Mouse (Mus musculus) liver, embryonic 11.5 days (tissue): ENCODE data around the gene Pip4k2a. TPM values are rescaled to one million over a fixed set of nuclear protein-coding genes. Genes with fewer than 3 reads are reported as not detected.

Experiments
- ATAC-seq: fragments of 200-750 bp; cut with Nextera tagmentation; replicated peaks from 2 replicates; pipeline ENCODE4 v1.8.0; 2017; ENCODE audit warnings: moderate number of reproducible peaks, mild to moderate bottlenecking, moderate TSS enrichment, moderate library complexity; ENCODE audit not compliant: low FRiP score
- DNase-seq: peaks from one replicate; pipeline ENCODE4 v3.0.0-alpha.2; 2017; ENCODE audit warnings: low spot score
- H3K27ac ChIP-seq: fragments of 300-500 bp; sonication (generic); 2 replicates; pipeline ENCODE4 v1.5.1; 2014; ENCODE audit warnings: mild to moderate bottlenecking, low read depth, low read length, control low read depth
- H3K27me3 ChIP-seq: fragments of 300-500 bp; sonication (generic); replicated peaks from 2 replicates; pipeline ENCODE4 v1.6.1; 2014; ENCODE audit warnings: low read length, mixed read lengths; ENCODE audit not compliant: control insufficient read depth, insufficient read depth
- H3K36me3 ChIP-seq: fragments of 300-500 bp; sonication (generic); 2 replicates; pipeline ENCODE4 v1.6.1; 2014; ENCODE audit warnings: mild to moderate bottlenecking, low read length, moderate library complexity, mixed read lengths; ENCODE audit not compliant: control insufficient read depth, insufficient read depth
- H3K4me1 ChIP-seq: fragments of 300-500 bp; sonication (generic); replicated peaks from 2 replicates; pipeline ENCODE4 v1.6.1; 2014; ENCODE audit warnings: low read length, mixed read lengths; ENCODE audit not compliant: control insufficient read depth, insufficient read depth
- H3K4me2 ChIP-seq: fragments of 300-500 bp; sonication (generic); 2 replicates; pipeline ENCODE4 v1.6.1; 2014; ENCODE audit warnings: mild to moderate bottlenecking, control low read depth, moderate library complexity
- H3K4me3 ChIP-seq: fragments of 300-500 bp; sonication (generic); 2 replicates; pipeline ENCODE4 v1.5.1; 2014; ENCODE audit warnings: low read depth, low read length, control low read depth
- H3K9ac ChIP-seq: fragments of 300-500 bp; sonication (generic); 2 replicates; pipeline ENCODE4 v1.6.1; 2014; ENCODE audit warnings: low read depth, low read length, control low read depth
- H3K9me3 ChIP-seq: fragments of 300-500 bp; sonication (generic); 2 replicates; pipeline ENCODE4 v1.6.1; 2016; ENCODE audit warnings: low read length, inconsistent platforms, mixed read lengths; ENCODE audit not compliant: control insufficient read depth
- WGBS: fragments of 180-500 bp; shearing (Covaris S2); extraction: QIAGEN DNeasy Blood & Tissue Kit; methylation state at CpG from one replicate; pipeline ENCODE4 v1.1.7; 2014; 5-methylcytosine and 5-hydroxymethylcytosine counted together
- polyA plus RNA-seq: library from polyadenylated mRNA; unstranded; fragments of >200 nt; fragmentation: Nextera tagmentation; extraction: Ambion mirVana; gene quantifications from 2 replicates; pipeline ENCODE4 v1.2.1, GENCODE M21; 2014

Gene Pip4k2a
- polyA plus RNA-seq, 1 experiment from 2014 or later = 20.5 TPM

DNA sequence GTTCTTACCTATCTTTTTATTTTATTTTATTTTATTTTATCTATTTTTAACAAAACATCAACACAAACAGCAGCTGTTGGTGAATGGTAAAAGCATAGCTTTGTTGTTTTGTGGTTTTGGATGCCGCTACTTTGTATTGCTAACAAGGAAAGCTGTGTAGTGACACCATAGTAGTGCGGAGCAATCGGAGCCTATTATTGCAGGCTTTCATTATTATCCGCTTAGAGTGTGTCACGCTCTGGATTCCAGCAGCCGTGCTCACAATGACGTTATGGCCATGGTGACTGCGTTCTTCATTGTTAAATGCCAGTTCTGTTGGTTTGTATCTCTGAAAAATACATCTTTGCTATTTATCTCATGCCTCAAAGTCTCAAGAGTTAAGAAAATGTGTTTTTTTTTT is 200.2 kb downstream of the Pip4k2a start:
- H3K4me3 ChIP-seq = no peak overlapping the region
- no peaks in the 10 kb centered on the region for H3K36me3 ChIP-seq
- peaks cover 51% of the 10 kb centered on the region for H3K27me3 ChIP-seq
- no peak overlapping the region for H3K27ac ChIP-seq
- no peak overlapping the region for H3K4me2 ChIP-seq
- H3K9ac ChIP-seq = no peak overlapping the region
- H3K4me1 ChIP-seq = 0 out of 2 replicates have a peak, but pooled peaks cover 2% of the 10 kb centered on the region
- ATAC-seq (no peak), DNase-seq (no peak)
- H3K9me3 ChIP-seq = no peaks in the 10 kb centered on the region
- WGBS = 89% methylated on average over 8 of the region's 8 CpGs

DNA sequence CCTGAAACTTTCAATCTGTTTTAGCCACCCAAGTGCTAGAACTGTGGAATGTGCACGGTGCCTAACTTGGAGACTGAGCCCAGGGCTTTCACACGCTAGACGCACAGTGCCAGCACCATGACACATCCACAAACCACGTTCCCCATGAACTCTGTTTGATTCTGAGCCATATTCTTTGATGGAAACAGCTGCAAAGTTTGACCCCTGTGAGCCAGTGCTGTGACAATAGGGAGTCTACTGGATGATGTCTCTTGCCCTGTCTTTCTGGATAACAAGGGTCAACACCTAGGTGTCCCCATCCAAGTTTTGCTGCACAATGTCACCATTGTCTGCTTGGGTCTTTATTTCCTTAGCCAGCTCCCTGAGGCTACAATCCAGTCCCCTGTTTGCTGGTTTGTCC is 203.7 kb downstream of the Pip4k2a start:
- H3K4me2 ChIP-seq = no peak overlapping the region
- no peaks in the 10 kb centered on the region for H3K9me3 ChIP-seq
- no peak for ATAC-seq
- no peak for DNase-seq
- no peak overlapping the region for H3K9ac ChIP-seq
- peaks cover 17% of the 10 kb centered on the region for H3K27me3 ChIP-seq
- 82% methylated on average over 4 of the region's 4 CpGs for WGBS
- no peak overlapping the region for H3K4me3 ChIP-seq
- no peaks in the 10 kb centered on the region for H3K36me3 ChIP-seq
- no peaks in the 10 kb centered on the region for H3K4me1 ChIP-seq
- H3K27ac ChIP-seq = no peak overlapping the region

Other genes with a start within 250 kb of the Pip4k2a start
- 0.21 and 0.48 TPM in 2 replicates for gene 4930426L09Rik, start 217 bp upstream of the Pip4k2a start, polyA plus RNA-seq
- gene Armc3, start 201.2 kb upstream of the Pip4k2a start, polyA plus RNA-seq = 0.11 TPM in 1 of 2 replicates, not detected in the other